7 mouse cellular contexts compared by ENCODE assay signal in the genomic region with DNA sequence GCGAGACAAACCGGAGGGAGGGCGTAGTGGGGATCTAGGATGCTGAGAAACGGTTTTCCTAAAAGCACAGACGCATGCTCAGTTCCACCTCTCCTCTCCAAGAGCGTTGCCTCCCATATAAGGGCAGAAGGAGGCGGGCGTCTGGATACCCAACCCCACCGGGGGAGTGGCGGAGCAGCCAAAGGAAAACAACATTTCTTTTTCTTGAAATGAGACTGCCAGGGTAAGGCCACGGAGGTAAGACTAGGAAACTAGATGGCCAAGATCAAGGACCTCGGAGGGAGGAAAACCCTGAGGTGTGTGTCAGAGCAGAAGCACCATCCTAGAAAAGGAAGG. TPM values are rescaled to one million over a fixed set of nuclear protein-coding genes. Genes with fewer than 3 reads are reported as not detected.
A peak's percentile ranks its signal among the peaks of the same experiment; 100 is the strongest.
DNase-seq lines count a peak whose midpoint lies in the region; ATAC-seq and TF ChIP-seq lines count a peak whose summit lies in the region.

No protein-coding gene starts in this region.

- H3K4me1 ChIP-seq in embryonic facial prominence, embryonic 11.5 days (ENCODE audit: control insufficient read depth, insufficient read depth, low read length): peaks cover 4% of the 10 kb centered on the region; the same call in 1 of the 2 replicates
- peaks cover 13% of the 10 kb centered on the region for H3K4me1 ChIP-seq in small intestine, adult 2 months (ENCODE audit: control insufficient read depth, insufficient read depth, insufficient read length, low read length)

- peak; percentile 74 for ATAC-seq in embryonic facial prominence, embryonic 11.5 days (replicated peaks; ENCODE audit: insufficient number of reproducible peaks, low FRiP score, low TSS enrichment, low read depth)

- no peak overlapping the region for H3K4me3 ChIP-seq in embryonic facial prominence, embryonic 11.5 days (ENCODE audit: low read depth, low read length)
- H3K4me3 ChIP-seq in small intestine, adult 2 months (ENCODE audit: low read depth, low read length): peak overlapping the region; percentile 46; the same call in 1 of the 2 replicates

- H3K4me2 ChIP-seq in embryonic facial prominence, embryonic 11.5 days (ENCODE audit: low read depth, low read length): peak overlapping the region; percentile 43

- H3K36me3 ChIP-seq in embryonic facial prominence, embryonic 11.5 days (replicated peaks; ENCODE audit: control insufficient read depth, insufficient read depth, low read depth, low read length): no peaks in the 10 kb centered on the region; the same call in 1 of the 2 replicates
- no peaks in the 10 kb centered on the region for H3K36me3 ChIP-seq in small intestine, adult 2 months (ENCODE audit: control insufficient read depth, insufficient read depth, low read length)

- H3K27me3 ChIP-seq in embryonic facial prominence, embryonic 11.5 days (ENCODE audit: control insufficient read depth, insufficient read depth, low read length): peaks cover 3% of the 10 kb centered on the region; the same call in 1 of the 2 replicates
- H3K27me3 ChIP-seq in small intestine, adult 2 months (ENCODE audit: control insufficient read depth, insufficient read depth, low read length): peaks cover 22% of the 10 kb centered on the region

- TF ChIP-seq CTCF in small intestine, adult 2 months (IDR thresholded peaks at IDR 0.05; ENCODE audit: extremely low read depth, insufficient read length, insufficient replicate concordance, low read depth, low read length): no peak

- 7% methylated on average over 12 of the region's 12 CpGs for WGBS in embryonic facial prominence, embryonic 11.5 days
- WGBS in small intestine, adult 2 months: 3% methylated on average over 12 of the region's 12 CpGs

- intact Hi-C loops in left cerebral cortex, postnatal 36 days (cut with DNase I): loop anchor here (2.0 to 5.0 kb wide), 2 partner anchors 40 to 71 kb away; a partner anchor contains a TSS

- TF ChIP-seq POLR2A in small intestine, adult 2 months (IDR thresholded peaks at IDR 0.05; ENCODE audit: low read depth, low read length): no peak

- DNase-seq in adrenal gland, postnatal 25 days: peak; percentile 72
- peak; percentile 79 for DNase-seq in embryonic facial prominence, embryonic 11.5 days (ENCODE audit: low spot score)
- peak; percentile 83 to 86 for DNase-seq in heart, adult 18-20 months
- DNase-seq in kidney, adult 11 months: peak; percentile 77
- peak; percentile 81 to 84 for DNase-seq in left cerebral cortex, postnatal 36 days (ENCODE audit: low spot score in 2 of 2)
- peak; percentile 74 for DNase-seq in mesoderm, embryonic 11.5 days (ENCODE audit: low read depth, low spot score)

- H3K27ac ChIP-seq in embryonic facial prominence, embryonic 11.5 days (replicated peaks; ENCODE audit: low read depth, low read length): no peak overlapping the region
- H3K27ac ChIP-seq in small intestine, adult 2 months (ENCODE audit: insufficient read depth, low read depth, low read length): no peak overlapping the region

- H3K9ac ChIP-seq in embryonic facial prominence, embryonic 11.5 days (replicated peaks; ENCODE audit: low read length): peak overlapping the region; percentile 50; the same call in 1 of the 2 replicates

- no peaks in the 10 kb centered on the region for H3K9me3 ChIP-seq in embryonic facial prominence, embryonic 11.5 days (replicated peaks; ENCODE audit: control insufficient read depth, low read length)

RNA-seq across cellular contexts. Expression of a gene that starts 38.1 kb away (rescaled TPM):
- total RNA-seq in adrenal gland, postnatal 25 days (2021): 126 and 129 TPM in 2 replicates
- polyA plus RNA-seq in embryonic facial prominence, embryonic 11.5 days (2014; fragmentation: Nextera tagmentation; extraction: Ambion mirVana): 61.2 and 65.6 TPM in 2 replicates
- total RNA-seq in heart, adult 18-20 months (2021): 100 to 1,000 TPM; 390 to 395 TPM
- 100 to 1,000 TPM; 116 to 117 TPM for total RNA-seq in left cerebral cortex, postnatal 36 days (2021)
- 5.3 and 10.2 TPM in 2 replicates for polyA plus RNA-seq in small intestine, adult 2 months (2012; rRNA removed)

RNA-seq across cellular contexts. Expression of a gene that starts 41.6 kb away (rescaled TPM):
- 8.1 and 8.4 TPM in 2 replicates for total RNA-seq in adrenal gland, postnatal 25 days (2021)
- 24.2 and 25.3 TPM in 2 replicates for polyA plus RNA-seq in embryonic facial prominence, embryonic 11.5 days (2014; fragmentation: Nextera tagmentation; extraction: Ambion mirVana)
- total RNA-seq in heart, adult 18-20 months (2021): 1 to 10 TPM; 3.0 to 4.1 TPM
- total RNA-seq in left cerebral cortex, postnatal 36 days (2021): 10 to 100 TPM; 79.6 to 82.8 TPM
- 0.57 and 0.75 TPM in 2 replicates for polyA plus RNA-seq in small intestine, adult 2 months (2012; rRNA removed)

RNA-seq across cellular contexts. Expression of a gene that starts 48.7 kb away (rescaled TPM):
- 3.0 and 6.0 TPM in 2 replicates for total RNA-seq in adrenal gland, postnatal 25 days (2021)
- polyA plus RNA-seq in embryonic facial prominence, embryonic 11.5 days (2014; fragmentation: Nextera tagmentation; extraction: Ambion mirVana): 3.4 and 3.8 TPM in 2 replicates
- total RNA-seq in heart, adult 18-20 months (2021): 1 to 10 TPM; 2.2 to 2.6 TPM
- 1 to 10 TPM; 2.4 to 3.2 TPM for total RNA-seq in left cerebral cortex, postnatal 36 days (2021)
- 7.6 and 15.0 TPM in 2 replicates for polyA plus RNA-seq in small intestine, adult 2 months (2012; rRNA removed)

RNA-seq across cellular contexts. Expression of a gene that starts 53.5 kb away (rescaled TPM):
- total RNA-seq in adrenal gland, postnatal 25 days (2021): 21.0 and 21.2 TPM in 2 replicates
- polyA plus RNA-seq in embryonic facial prominence, embryonic 11.5 days (2014; fragmentation: Nextera tagmentation; extraction: Ambion mirVana): 17.4 and 23.2 TPM in 2 replicates
- total RNA-seq in heart, adult 18-20 months (2021): 1,000 to 10,000 TPM; 3,376 to 3,486 TPM
- 100 to 1,000 TPM; 151 to 182 TPM for total RNA-seq in left cerebral cortex, postnatal 36 days (2021)
- polyA plus RNA-seq in small intestine, adult 2 months (2012; rRNA removed): 16.7 and 23.1 TPM in 2 replicates

RNA-seq across cellular contexts. Expression of a gene that starts 54.5 kb away (rescaled TPM):
- 2.0 and 2.9 TPM in 2 replicates for total RNA-seq in adrenal gland, postnatal 25 days (2021)
- polyA plus RNA-seq in embryonic facial prominence, embryonic 11.5 days (2014; fragmentation: Nextera tagmentation; extraction: Ambion mirVana): 3.0 and 4.4 TPM in 2 replicates
- 100 to 1,000 TPM; 136 to 143 TPM for total RNA-seq in heart, adult 18-20 months (2021)
- total RNA-seq in left cerebral cortex, postnatal 36 days (2021): 1 to 10 TPM; 1.2 to 2.4 TPM
- 3.5 and 7.6 TPM in 2 replicates for polyA plus RNA-seq in small intestine, adult 2 months (2012; rRNA removed)
